Mouse (Mus musculus): Measurements from ENCODE around the gene Ifna14. TPM values are rescaled to one million over a fixed set of nuclear protein-coding genes. Genes with fewer than 3 reads are reported as not detected.
"Not testable (repeated sequence)": the region's sequence is repeated elsewhere in the genome, so short reads cannot be mapped to it uniquely, and the experiment has no call there.

The Ifna14 gene
- polyA plus RNA-seq (2015; fragmentation: Nextera tagmentation; extraction: Ambion mirVana) = not detected in 2 replicates

- H3K27ac ChIP-seq (replicated peaks) = no peak within 1 kb of the TSS
- no peaks in the 10 kb centered on the region for H3K36me3 ChIP-seq
- H3K4me1 ChIP-seq = no peaks in the 10 kb centered on the region
- no peaks in the 10 kb centered on the region for H3K9me3 ChIP-seq
- H3K4me2 ChIP-seq = no peak within 1 kb of the TSS
- no peak within 1 kb of the TSS for H3K9ac ChIP-seq
- no peak for ATAC-seq (ENCODE audit: extremely low read depth, insufficient number of reproducible peaks, low FRiP score, low TSS enrichment)
- no peaks in the 10 kb centered on the region for H3K27me3 ChIP-seq (replicated peaks)
- WGBS = 67% methylated on average over 1 of the region's 1 CpGs
- no peak within 1 kb of the TSS for H3K4me3 ChIP-seq
These were observed at the start of gene Ifna14 for GRCm38 (mm10) chr4:88571698-88572097. Ifna14 (minus strand) TSS chr4:88571798.

- Histone ChIP-seq H3K4me1 (no peaks in the 10 kb centered on the region), H3K36me3 (no peaks in the 10 kb centered on the region), H3K27me3 (replicated peaks) (no peaks in the 10 kb centered on the region), H3K9ac (no peak within 1 kb of the TSS), H3K9me3 (no peaks in the 10 kb centered on the region), H3K4me3 (no peak within 1 kb of the TSS), H3K27ac (replicated peaks) (no peak within 1 kb of the TSS), H3K4me2 (no peak within 1 kb of the TSS)
- ATAC-seq (ENCODE audit: extremely low read depth, insufficient number of reproducible peaks, low FRiP score, low TSS enrichment) = no peak
These were observed 31.7 kb upstream of the Ifna14 start, which contains the start of gene Ifna12 for GRCm38 (mm10) chr4:88603276-88603675. Ifna12 (minus strand) TSS chr4:88603376.

DNA sequence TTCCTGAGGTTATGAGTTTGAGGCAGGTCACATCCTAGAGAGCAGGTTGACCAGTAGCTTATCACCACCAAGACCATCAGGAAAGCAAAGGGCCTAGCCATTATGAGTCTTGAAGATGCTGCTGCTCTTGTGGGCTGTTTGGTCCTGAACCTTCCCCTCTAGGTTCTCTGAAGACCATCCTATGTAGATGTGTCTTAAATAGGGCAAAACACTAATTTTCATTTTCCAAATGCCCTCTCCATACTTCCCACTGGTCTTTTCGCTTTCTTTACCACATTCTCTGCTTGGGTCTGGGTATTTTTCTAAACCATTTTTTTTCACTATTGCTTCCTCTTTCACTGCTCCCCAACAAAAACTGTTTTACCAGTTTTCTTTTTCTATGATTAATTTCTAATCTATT, 20.7 kb upstream of the Ifna14 start, which contains the start of gene Ifna9:
Gene Ifna9, minus strand, starts transcription at position 101 of the 400 bp plus-strand sequence.
- Histone ChIP-seq H3K4me2 (no peak within 1 kb of the TSS), H3K4me3 (no peak within 1 kb of the TSS), H3K27ac (replicated peaks) (no peak within 1 kb of the TSS), H3K4me1 (no peaks in the 10 kb centered on the region), H3K36me3 (no peaks in the 10 kb centered on the region), H3K9ac (no peak within 1 kb of the TSS), H3K9me3 (no peaks in the 10 kb centered on the region), H3K27me3 (replicated peaks) (no peaks in the 10 kb centered on the region)
- WGBS = 64% methylated on average over 1 of the region's 1 CpGs
- ATAC-seq (ENCODE audit: extremely low read depth, insufficient number of reproducible peaks, low FRiP score, low TSS enrichment) = no peak

GRCm38 (mm10) chr4:88561791-88562190, 9.8 kb downstream of the Ifna14 start:
- Histone ChIP-seq H3K9ac (no peak overlapping the region), H3K4me1 (no peaks in the 10 kb centered on the region), H3K9me3 (no peaks in the 10 kb centered on the region), H3K27ac (replicated peaks) (no peak overlapping the region), H3K4me2 (no peak overlapping the region), H3K4me3 (no peak overlapping the region), H3K27me3 (replicated peaks) (no peaks in the 10 kb centered on the region), H3K36me3 (no peaks in the 10 kb centered on the region)
- whole genome bisulfite sequencing = 88% methylated on average over 1 of the region's 1 CpGs
- no peak for ATAC-seq (ENCODE audit: extremely low read depth, insufficient number of reproducible peaks, low FRiP score, low TSS enrichment)

DNA sequence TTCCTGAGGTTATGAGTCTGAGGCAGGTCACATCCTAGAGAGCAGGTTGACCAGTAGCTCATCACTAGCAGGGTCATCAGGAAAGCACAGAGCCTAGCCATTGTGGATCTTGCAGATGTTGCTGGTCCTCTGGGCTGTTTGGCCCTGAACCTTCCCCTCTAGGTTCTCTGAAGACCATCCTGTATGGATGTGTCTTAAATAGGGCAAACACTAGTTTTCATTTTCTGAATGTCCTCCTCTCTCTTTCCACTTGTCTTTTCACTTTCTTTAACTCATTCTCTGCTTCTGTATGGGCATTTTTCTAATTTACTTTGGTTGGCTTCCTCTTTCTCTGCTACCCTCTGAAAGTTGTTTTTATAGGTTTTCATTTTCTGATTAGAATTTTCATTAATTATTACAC, 13.5 kb downstream of the Ifna14 start, which contains the start of gene Ifna15:
Gene Ifna15, minus strand, starts transcription at position 101 of the 400 bp plus-strand sequence.
- not testable (repeated sequence) for H3K9me3 ChIP-seq; ATAC-seq (ENCODE audit: extremely low read depth, insufficient number of reproducible peaks, low FRiP score, low TSS enrichment); H3K4me3 ChIP-seq; H3K36me3 ChIP-seq; H3K27me3 ChIP-seq (replicated peaks); H3K9ac ChIP-seq; H3K4me2 ChIP-seq; H3K27ac ChIP-seq (replicated peaks); H3K4me1 ChIP-seq

DNA sequence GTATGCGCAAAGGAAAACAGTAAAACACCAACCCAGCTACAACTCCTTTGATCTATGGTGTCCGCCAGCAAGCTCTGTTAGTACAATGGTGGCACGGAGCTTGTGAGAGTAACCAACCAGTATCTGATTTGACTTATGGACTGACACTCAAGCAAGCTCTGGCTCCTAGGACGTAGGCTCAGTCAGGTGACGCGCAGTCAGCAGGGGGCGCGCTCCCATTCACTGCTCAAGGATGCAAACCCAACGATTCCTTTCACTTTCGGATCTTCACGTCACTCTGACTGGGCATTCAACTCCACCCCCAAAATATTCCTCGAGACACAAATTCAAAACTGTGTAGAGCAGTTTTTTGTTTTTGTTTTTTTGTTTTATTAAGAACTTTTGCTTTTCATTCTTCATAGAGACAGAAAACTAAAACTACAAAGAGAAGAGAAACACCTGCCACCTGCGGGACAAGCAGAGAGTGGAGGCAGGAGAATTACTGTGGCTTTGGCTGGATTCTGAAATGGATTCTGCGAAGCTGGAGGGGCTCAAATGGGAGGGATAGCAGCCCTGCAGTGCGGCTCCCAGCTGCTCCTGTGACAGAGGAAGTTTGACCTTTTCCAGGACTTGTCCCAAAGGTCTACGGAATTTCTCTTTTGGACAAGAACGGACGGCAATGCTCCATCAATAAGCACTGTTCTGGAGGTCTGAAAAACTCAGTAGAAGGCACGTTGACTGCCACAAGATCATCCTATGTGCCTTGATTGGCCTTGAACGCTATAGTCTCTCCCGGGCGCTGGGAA, 21.2 kb downstream of the Ifna14 start:
- H3K4me3 ChIP-seq = peak overlapping the region; percentile 54
- 28% methylated on average over 22 of the region's 22 CpGs for WGBS
- no peaks in the 10 kb centered on the region for H3K27me3 ChIP-seq (replicated peaks)
- H3K9ac ChIP-seq = peak overlapping the region; percentile 74
- no peak overlapping the region for H3K27ac ChIP-seq (replicated peaks)
- H3K36me3 ChIP-seq = no peaks in the 10 kb centered on the region
- H3K4me2 ChIP-seq = peak overlapping the region; percentile 82
- no peaks in the 10 kb centered on the region for H3K9me3 ChIP-seq
- ATAC-seq (ENCODE audit: extremely low read depth, insufficient number of reproducible peaks, low FRiP score, low TSS enrichment) = no peak
- H3K4me1 ChIP-seq = peaks cover 10% of the 10 kb centered on the region

DNA sequence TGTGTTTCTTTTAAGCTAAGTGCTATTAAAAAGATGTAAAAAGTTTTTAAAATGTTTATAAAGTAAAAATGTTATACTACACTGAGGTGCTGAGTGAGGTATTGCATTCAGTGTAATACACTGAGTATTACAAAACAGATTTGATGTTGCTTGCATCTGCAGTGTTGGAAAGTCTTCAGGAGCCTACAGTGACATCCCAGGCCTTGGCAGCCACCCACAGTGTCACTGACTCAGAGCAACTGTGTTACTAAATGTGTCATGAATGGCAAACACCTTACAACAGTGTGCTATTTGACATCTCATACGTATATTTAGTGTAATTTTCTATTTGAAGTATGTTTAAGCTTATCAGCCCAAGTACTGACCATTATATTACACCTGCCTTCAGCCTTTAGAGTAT, 23.6 kb downstream of the Ifna14 start:
- Histone ChIP-seq H3K27ac (replicated peaks) (no peak overlapping the region), H3K36me3 (no peaks in the 10 kb centered on the region), H3K9me3 (no peaks in the 10 kb centered on the region), H3K4me2 (no peak overlapping the region), H3K4me1 (peaks cover 7% of the 10 kb centered on the region; the same call in 1 of the 2 replicates), H3K9ac (no peak overlapping the region), H3K27me3 (replicated peaks) (no peaks in the 10 kb centered on the region), H3K4me3 (no peak overlapping the region)
- no peak for ATAC-seq (ENCODE audit: extremely low read depth, insufficient number of reproducible peaks, low FRiP score, low TSS enrichment)
- 73% methylated on average over 1 of the region's 1 CpGs for WGBS

GRCm38 (mm10) chr4:88543649-88544234, 27.9 kb downstream of the Ifna14 start:
- H3K4me3 ChIP-seq = no peak overlapping the region
- H3K36me3 ChIP-seq = no peaks in the 10 kb centered on the region
- 44% methylated on average over 2 of the region's 2 CpGs for WGBS
- H3K9ac ChIP-seq = no peak overlapping the region
- H3K4me2 ChIP-seq = no peak overlapping the region
- no peaks in the 10 kb centered on the region for H3K9me3 ChIP-seq
- H3K27ac ChIP-seq (replicated peaks) = no peak overlapping the region
- ATAC-seq (ENCODE audit: extremely low read depth, insufficient number of reproducible peaks, low FRiP score, low TSS enrichment) = no peak
- H3K27me3 ChIP-seq (replicated peaks) = no peaks in the 10 kb centered on the region
- H3K4me1 ChIP-seq = no peaks in the 10 kb centered on the region

DNA sequence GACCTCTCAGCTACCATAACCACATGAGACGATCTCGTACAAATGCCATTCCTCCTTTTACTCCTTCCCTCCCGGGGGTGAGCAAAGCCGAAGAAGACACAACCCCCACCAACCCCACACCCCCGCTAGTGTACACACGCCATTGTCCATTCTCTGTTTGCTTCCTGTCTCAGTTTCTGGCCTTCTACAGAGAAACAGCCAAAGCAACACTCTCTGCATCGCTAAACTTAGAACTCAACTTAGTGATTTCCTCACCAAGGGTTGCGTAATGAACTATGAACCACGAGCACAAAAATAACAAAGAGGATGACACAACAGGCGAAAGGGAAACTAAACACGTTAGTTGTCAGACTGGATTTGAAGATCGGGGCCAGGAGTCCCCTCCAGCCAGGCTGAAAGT, 34.3 kb downstream of the Ifna14 start:
- H3K4me2 ChIP-seq = peak overlapping the region; percentile 28
- no peak overlapping the region for H3K4me3 ChIP-seq
- no peaks in the 10 kb centered on the region for H3K27me3 ChIP-seq (replicated peaks)
- no peak for ATAC-seq (ENCODE audit: extremely low read depth, insufficient number of reproducible peaks, low FRiP score, low TSS enrichment)
- H3K4me1 ChIP-seq = 0 out of 2 replicates have a peak, but pooled peaks cover 6% of the 10 kb centered on the region
- H3K9me3 ChIP-seq = no peaks in the 10 kb centered on the region
- no peak overlapping the region for H3K9ac ChIP-seq
- no peak overlapping the region for H3K27ac ChIP-seq (replicated peaks)
- H3K36me3 ChIP-seq = no peaks in the 10 kb centered on the region
- 49% methylated on average over 12 of the region's 12 CpGs for WGBS

DNA sequence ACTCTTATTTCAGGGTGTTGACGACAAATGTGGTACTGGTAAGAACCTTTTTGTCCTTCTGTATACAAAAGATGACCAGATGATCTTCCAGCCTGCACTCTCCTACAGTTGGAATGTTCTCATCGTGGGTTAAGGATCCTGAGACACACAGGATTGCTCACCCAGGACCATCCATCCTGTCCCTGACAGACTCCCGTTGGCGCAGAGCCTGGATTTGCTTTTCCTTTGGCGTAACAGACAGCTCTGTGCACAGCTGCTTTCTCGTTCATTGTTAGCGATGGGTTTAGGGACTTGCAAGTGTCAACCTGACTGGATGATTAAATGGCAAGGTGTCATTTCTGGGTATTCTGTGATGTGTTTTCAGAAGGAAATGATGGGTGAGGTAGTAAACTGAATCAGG, 35.0 kb downstream of the Ifna14 start:
- no peak overlapping the region for H3K27ac ChIP-seq (replicated peaks)
- ATAC-seq (ENCODE audit: extremely low read depth, insufficient number of reproducible peaks, low FRiP score, low TSS enrichment) = no peak

DNA sequence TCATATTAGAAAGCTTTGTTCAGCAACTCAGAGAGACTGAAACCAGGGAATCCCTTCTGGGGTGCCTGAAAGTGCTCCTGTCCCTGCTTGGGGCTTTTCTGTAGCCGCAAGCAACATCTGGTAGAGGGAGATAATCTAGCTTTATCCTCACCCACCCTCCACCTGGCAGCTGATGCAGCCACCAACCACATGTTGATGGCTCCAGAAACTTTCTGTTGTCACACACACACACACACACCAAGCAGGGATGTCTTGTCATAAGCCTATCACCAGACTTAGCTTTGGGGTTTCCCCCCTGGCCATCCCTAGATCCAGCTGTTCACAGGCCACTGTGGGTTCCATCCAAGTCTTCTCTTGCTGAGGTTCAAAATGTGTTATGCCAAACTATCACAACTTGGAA, 35.9 kb downstream of the Ifna14 start:
- Histone ChIP-seq H3K27ac (replicated peaks) (no peak overlapping the region), H3K4me1 (0 out of 2 replicates have a peak, but pooled peaks cover 6% of the 10 kb centered on the region), H3K27me3 (replicated peaks) (no peaks in the 10 kb centered on the region), H3K9me3 (no peaks in the 10 kb centered on the region), H3K9ac (no peak overlapping the region), H3K36me3 (no peaks in the 10 kb centered on the region), H3K4me3 (no peak overlapping the region), H3K4me2 (no peak overlapping the region)
- ATAC-seq (ENCODE audit: extremely low read depth, insufficient number of reproducible peaks, low FRiP score, low TSS enrichment) = no peak
- 85% methylated on average over 1 of the region's 1 CpGs for WGBS

More for the DNA sequence above, 35.0 kb downstream of the Ifna14 start:
- Histone ChIP-seq H3K4me1 (0 out of 2 replicates have a peak, but pooled peaks cover 6% of the 10 kb centered on the region), H3K36me3 (no peaks in the 10 kb centered on the region), H3K4me2 (no peak overlapping the region), H3K9me3 (no peaks in the 10 kb centered on the region), H3K9ac (no peak overlapping the region), H3K4me3 (no peak overlapping the region), H3K27me3 (replicated peaks) (no peaks in the 10 kb centered on the region)
- WGBS = 61% methylated on average over 7 of the region's 7 CpGs

Measured in heart, embryonic 13.5 days (tissue).